Mouse (Mus musculus): ENCODE measurements at regions not wholly inside any gene's neighbourhood (a gene's known extent, or its start where the extent isn't known, plus 50 kb on each side); places are given as distances from the start of the nearest gene placed in this dataset.

DNA sequence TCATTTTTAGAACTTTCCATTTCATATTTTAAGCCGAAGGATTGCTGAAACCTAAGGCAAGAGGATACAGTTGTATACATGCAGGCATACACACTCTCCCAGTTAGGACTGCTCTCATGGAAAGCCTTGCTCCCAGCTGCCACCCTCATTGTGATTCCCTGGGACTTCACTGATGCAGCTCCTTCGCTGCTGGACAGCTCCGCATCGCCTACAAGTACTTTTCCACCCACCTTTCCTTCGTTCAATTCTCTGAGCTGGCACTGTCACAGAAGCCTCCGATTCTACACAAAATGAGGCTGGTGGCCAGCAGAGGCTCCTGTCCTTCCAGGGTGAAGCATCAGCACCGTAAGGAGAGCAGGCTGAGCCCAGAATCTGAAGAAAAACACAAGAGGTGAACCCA is 105.5 kb upstream of the Mkln1 start:
- in situ Hi-C loops (cut with MboI, MseI) = no loop called here

DNA sequence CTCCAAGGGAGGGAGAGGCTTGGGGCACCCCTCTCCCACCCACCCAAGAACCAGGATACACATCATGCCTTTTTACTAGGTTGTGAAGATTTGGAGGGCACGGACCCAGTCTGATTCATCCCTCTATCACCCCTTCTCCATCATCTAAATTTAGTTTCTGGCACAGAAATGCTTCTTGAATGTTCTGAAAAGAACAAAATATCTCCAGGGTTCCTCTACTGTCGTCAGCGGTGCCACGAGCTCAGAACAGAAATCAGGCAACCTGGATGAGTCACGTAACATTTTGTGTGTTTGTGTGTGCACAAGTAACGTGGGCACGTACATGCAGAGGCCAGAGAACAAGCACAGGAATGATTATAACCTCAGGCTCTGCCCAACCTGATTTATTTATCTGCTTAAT is 99.1 kb upstream of the Mkln1 start:
- in situ Hi-C loops (cut with MboI, MseI) = no loop called here

DNA sequence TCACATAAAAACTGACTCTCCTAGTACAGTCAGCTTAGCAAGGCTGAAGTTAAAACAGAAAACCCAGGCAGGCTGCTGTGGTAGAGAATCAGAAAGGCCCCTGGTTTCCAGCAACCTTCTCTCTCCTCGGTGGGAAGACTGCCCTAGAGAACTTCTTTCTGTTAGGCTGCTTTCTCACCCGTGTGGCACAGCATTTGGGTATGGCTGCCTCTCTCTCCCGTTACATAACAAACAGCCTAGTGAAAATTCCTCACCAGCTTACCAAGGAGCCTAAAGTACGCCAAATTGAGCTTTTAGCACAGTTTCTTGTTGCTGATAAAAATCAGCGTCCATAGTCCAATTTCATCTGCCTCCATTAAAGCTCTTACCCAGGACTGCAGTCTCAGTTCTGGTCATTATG is 92.8 kb upstream of the Mkln1 start:
- in situ Hi-C loops (cut with MboI, MseI) = loop anchor here in 1 of 2 experiments (25.0 kb wide), 1 partner anchor 1957 kb away; no protein-coding TSS in a partner anchor

DNA sequence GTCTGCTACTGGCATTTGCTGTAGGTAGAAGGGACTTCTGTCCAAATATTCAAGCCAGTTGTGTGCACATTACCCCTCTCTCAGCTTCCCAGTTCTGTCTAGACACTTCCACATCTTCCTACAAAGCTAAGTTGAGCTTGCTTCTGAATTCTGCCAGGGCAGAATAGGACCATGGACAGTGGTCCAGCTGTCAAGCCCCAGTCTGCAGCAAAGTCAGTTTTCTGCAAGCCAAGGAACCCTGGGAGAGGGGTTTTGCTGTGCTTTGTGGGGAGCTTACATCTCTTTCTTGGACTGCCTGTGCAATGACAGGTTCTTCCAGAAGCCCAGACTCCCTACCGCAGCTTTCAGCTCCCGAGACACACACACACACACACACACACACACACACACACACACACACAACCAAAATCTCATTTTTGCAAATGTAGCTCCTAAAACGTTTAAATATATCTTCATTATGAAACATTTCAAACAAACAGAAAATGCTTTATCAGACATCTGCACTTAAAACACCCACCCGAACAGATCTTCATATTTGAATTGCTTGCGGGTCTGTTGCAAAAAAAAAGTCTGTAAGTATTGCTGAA is 91.4 kb upstream of the Mkln1 start:
- in situ Hi-C loops (cut with MboI, MseI) = loop anchor here in 1 of 2 experiments (25.0 kb wide), 1 partner anchor 1955 kb away; no protein-coding TSS in a partner anchor

DNA sequence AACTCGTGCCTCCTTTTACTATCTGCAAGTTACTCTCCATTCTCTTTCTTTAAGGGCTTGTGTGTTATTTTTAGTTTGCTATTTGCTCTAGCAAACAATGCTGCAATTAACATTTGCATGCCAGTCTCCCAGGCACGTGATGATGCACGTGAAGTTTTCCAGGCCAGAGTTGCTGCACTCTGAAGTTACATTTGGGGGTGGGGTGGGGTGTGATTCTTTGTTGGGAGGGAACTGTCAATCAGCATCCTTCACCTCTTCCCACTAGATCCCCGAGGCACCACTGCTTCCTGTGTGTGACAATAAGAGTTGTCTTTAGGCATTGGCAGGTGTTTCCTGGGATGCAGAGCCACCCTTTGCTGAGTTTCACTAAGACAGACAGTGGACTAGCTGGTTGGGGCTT is 90.6 kb upstream of the Mkln1 start:
- in situ Hi-C loops (cut with MboI, MseI) = loop anchor here in 1 of 2 experiments (25.0 kb wide), 1 partner anchor 1954 kb away; no protein-coding TSS in a partner anchor

DNA sequence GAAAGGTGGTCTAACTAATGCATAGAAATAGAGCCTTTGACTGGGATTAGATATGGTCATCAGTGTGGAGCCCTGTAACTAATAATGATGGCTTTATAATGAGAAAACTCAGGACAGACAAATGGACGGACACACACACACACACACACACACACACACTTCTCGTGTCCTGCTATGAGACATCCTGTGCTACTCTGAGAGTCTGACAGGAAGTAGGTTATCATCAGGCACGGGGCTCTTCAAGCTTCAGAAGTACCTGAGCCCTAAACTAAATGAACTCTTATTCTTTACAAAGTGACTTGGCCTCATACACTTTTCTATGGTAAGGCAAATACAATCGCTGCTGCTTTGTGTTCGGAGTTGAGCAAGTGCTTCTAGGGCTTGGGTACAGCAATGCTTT is 87.9 kb upstream of the Mkln1 start:
- in situ Hi-C loops (cut with MboI, MseI) = loop anchor here in 1 of 2 experiments (25.0 kb wide), 1 partner anchor 1952 kb away; no protein-coding TSS in a partner anchor

DNA sequence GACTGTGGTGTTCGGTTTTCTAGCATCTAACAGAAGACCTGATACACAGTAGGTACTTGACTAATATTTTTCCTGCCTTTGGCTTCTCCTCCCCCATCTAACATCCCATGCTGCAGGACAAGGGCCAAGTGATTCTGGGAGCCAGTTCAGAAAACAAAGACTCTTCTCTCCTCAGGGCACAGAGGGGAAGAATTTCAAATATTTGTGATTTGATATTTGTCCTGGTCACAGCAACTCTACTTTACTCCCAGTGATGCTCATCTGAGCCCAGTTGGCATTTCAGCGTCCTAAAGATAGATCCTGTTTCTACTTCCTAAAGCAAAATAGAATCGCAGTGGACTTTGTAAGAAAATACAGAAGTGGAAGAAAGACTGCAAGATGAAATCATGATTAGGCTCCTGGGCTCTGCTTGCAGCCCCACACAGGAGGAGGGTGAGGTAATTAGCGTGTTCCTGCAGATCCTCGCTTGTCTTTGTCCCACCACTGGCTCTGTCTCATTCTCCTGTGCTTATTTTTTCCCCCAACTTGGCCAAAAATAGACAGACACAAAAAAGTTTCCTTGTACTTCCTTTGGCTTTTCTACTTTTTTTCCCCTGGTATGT is 84.6 kb upstream of the Mkln1 start:
- in situ Hi-C loops (cut with MboI, MseI) = loop anchor here in 1 of 2 experiments (25.0 kb wide), 1 partner anchor 1948 kb away; no protein-coding TSS in a partner anchor

DNA sequence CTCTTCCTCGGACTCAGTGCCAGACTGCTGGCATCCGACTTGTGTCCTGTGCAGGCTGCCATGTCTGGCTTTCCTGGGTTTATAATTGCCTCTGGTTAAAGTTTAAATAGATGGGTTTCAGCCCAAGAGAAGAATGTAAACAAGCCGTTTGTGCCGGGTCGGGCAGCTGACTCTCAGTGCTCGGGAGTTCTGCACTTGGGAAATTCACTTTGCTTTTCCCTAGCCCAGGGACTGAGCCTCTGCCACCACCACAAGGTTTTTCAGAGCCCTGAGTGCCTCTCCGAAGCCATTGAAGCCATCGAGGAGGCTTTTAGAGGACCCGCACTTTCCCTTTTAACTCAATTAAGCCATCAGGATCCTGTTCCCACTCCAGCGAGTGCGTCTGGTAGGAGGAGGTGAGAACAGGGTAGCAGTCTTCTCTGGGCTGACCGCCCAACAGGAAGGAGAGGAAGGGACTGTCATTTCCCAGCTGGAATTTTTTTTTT is 80.8 kb upstream of the Mkln1 start:
- in situ Hi-C loops (cut with MboI, MseI) = loop anchor here in 1 of 2 experiments (25.0 kb wide), 1 partner anchor 1945 kb away; no protein-coding TSS in a partner anchor

DNA sequence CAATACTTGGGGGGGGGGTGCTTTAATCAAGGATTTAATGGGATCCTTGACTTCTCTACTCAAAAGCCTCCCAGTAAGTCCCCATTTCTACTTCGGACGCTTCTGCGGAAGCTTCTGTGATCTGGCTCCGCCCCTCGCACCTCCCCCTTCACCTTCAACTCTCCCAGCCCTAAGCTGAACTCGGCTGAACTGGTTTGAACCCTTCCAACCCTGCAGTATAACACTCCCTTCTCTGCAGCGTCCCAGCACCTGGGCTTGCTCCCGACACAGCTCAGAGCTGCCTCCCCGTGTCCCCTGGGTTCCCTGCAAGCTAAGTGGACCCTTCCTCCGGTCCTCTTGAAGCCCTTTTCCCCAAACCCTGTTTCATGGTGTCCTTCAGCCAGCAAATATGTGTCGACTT is 80.0 kb upstream of the Mkln1 start:
- in situ Hi-C loops (cut with MboI, MseI) = loop anchor here in 1 of 2 experiments (25.0 kb wide), 1 partner anchor 1944 kb away; no protein-coding TSS in a partner anchor

DNA sequence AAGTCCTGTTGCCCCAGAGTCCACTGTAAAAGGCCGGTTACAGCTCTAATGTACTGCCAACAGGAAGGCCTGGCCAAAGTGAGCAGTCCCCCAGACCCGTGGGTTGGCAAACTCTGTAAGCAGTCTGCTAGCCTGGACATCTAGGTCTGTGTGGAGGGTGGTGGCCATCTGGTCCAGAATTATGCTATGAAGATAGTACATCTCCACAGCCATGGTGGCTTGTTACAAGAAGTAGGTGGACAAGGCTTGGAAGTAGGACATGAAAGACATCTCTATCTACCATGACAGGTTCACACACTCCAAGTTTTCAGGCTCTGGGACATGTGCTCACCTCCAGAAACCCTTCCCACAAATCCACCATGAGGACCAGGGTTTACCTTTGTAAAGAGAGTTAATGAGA is 79.1 kb upstream of the Mkln1 start:
- in situ Hi-C loops (cut with MboI, MseI) = loop anchor here in 1 of 2 experiments (25.0 kb wide), 1 partner anchor 1943 kb away; no protein-coding TSS in a partner anchor

DNA sequence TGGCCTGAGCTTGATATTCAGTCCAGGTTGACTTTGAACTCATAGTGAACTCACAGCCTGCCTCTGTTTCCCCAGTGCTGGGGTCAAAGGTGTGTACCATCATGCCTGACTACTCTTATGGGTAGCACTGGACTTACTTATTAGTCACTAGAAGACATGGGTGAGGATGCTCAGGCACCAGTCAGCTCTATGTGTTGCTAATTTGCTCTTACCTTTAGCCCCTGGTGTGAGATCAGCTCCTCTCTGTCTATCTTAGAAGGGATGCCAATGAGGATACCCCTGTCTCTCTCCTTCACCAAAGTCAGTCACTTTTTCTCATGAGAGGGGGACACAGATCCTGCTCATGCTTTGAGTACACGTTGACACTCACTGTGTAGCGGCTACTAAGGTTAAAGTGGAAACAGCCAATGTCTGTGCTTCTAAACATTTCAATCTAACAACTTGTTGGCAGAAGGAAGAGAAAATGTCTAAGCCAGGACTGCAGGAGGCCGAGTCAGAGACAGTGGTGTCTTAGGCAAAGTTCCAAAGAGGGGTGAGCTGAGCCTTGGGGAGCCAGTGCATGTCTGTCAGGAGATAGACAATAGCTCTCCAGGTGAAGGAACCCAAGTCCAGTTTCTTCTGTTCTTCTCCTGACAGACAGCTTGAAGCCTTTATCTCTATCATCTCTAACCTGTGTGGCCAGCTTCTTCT is 78.2 kb upstream of the Mkln1 start:
- in situ Hi-C loops (cut with MboI, MseI) = loop anchor here (10.0 to 25.0 kb wide), 2 partner anchors 95 to 1942 kb away; no protein-coding TSS in a partner anchor

DNA sequence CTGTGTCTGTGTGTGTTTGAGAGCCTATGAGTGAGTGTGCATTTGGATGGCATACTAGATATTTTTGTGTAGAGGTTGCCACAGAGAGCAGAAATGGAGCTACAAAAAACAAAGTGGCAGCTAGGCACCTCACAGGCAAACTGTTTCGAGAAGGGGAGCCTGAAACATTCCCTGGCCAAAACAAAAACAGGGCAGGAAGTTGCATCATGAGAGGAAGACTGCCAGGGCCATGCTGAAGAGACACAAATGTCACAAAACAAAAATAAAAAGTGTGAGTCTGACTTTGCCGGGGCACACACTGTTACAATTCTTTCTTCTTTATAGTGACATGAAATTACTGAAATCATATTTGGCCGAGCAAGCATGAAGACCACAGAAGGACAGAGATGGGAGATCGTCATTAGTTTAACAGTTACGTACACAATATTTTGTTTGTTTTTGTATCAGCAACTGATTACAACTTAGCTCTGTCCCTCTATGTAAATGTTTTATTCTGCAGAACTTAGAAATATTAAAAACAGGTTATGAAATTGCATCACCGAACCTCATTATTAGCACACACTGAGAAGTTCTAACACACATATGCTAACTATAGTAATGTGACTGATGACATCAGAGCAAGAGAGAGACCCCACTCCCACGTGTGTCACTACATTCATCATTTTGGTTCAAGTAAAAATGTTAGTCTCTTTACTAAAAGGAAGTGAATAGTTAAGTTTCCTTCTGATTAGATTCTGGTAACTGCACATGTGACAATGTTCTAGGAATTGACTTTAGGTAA is 77.3 kb upstream of the Mkln1 start:
- in situ Hi-C loops (cut with MboI, MseI) = loop anchor here (10.0 to 25.0 kb wide), 2 partner anchors 96 to 1941 kb away; no protein-coding TSS in a partner anchor

DNA sequence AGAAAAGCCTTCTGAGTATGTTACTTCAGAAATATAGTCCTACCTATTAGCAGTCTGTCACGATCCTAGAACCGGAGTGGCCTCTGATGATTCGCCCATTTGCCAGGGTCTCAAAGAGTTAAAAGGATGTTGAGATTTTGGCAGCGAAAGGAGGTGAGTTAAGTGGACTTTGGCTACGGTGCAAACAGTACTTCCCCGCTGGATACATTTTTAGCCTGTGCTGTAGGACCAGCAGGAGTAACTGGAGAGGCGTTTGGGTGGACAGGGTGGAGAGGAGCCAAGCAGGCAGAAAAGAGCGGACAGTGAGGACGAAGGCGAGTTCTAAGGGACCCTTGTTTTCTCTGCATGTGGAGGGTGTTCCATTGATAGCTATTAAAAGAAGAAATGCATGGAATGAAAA is 76.6 kb upstream of the Mkln1 start:
- in situ Hi-C loops (cut with MboI, MseI) = loop anchor here (10.0 to 25.0 kb wide), 2 partner anchors 97 to 1940 kb away; no protein-coding TSS in a partner anchor

DNA sequence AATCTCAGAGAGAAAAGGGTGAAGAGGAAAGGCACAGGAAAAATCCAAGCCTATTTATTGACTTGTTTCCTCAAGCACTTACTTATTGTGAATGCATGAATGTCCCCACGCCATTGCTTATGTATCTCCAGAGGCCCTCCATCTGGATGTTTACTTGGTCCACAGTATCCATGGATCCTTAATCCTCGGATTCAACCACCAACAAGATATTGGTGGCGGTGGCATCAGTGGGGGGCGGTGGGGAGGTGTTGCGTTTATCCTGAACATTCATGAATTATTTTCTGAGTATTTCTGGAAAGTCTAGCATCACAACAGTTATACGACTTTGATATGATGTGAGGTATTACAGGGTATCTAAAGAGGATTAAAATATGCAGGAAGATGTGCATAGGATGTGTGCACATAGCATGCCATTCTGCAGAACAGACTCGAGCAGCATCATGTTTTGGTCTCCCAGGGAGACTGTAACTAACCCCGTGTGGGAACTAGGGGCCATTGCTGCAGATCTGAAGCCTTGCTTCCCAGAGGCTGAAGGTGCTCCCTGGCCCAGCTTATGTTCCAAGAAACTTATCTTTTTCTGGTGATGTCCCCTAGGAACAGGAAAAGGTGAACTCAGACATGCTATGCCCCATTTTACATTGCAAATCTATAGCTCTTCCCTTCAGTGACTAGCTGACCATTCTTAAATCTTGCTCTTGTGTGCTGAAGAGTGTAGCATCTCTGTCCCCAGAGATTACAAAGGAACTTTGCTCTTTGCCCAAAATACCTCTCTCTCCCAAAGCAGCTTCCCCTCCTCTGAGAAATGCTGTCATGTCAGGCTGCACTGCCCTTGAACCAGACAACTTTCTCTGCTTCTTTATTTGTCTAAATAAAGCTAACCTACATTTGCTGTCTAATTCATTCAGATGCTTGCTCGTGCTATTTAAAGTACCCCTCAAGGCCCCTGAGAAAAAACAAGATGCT is 75.0 kb upstream of the Mkln1 start:
- in situ Hi-C loops (cut with MboI, MseI) = loop anchor here (10.0 to 25.0 kb wide), 2 partner anchors 99 to 1939 kb away; no protein-coding TSS in a partner anchor

DNA sequence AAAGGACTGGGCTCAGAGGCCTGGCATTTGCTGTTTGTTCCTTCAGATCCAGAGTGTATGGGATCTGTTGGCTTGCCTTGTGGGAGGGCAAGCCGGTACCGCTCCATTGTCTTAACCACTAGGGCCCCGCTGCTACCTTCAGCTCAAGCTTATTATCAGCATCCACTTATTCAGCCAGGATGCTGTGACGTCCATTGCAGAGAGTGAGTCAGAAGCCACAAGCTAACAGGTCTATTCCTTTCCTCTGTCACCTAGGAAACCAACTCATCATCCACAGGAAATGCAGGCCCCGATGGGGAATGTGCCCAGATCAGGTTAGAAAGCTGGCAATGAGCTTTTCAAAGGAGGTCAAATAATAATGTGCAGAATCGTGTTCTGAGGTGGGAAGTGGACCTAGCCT is 73.8 kb upstream of the Mkln1 start:
- in situ Hi-C loops (cut with MboI, MseI) = loop anchor here (10.0 to 25.0 kb wide), 2 partner anchors 100 to 1938 kb away; no protein-coding TSS in a partner anchor

DNA sequence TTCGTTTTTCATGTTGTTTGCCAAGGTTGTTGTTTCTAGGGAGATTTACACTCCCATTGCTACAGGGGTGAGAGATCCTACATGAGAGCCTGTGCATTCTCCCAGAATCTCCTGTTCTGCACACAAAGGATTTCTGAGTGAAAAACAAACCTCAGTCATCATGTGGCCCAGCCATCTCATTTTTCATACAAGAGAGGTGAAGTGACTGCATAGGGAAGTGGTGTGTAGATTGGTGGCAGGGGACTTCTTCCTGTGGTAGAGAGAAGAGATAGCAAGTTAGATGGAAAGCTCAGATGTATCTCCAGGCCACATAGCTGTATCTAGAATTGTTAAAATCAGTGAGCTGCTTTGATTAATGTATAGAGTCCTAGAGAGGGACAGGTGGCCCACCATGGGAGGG is 72.9 kb upstream of the Mkln1 start:
- in situ Hi-C loops (cut with MboI, MseI) = loop anchor here in 1 of 2 experiments (10.0 kb wide), 1 partner anchor 101 kb away; no protein-coding TSS in a partner anchor

DNA sequence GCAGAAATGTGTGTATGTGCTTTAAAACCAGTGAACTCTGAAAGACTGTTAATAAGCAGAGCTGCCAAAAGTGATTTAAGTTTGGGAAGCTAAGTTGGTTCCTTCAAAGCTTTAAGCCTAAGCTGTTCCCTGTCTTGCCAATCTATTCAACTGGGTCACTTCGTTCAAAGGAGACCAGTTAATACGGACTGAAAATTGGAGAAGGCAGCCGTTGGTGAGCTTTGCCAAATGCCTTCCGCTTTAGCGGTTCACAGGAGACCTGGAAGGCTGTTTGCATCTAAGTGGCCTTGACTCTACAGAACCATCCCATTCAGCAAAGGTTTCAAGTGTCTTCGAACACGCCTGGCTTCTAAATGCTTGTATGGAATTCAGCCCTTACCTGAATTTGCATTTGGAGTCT is 68.2 kb upstream of the Mkln1 start:
- in situ Hi-C loops (cut with MboI, MseI) = no loop called here

DNA sequence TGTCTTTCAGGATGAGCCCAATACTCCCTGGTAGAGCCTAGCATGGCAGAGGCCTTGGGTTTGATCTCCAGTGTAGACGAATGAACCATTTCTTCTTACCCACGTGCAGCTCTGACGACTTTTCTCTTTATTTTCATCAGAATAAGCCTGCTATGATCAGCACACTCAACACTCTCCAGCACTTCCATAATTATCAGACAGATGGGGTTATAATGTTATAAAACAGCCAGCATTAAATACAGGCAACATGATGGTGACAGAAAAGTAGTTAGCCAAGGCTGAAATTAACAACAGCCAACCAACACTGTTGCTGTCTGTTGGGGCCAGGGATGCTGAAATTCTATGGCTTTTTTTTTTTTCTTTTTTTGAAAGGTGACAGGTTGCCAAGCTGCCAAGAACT is 67.7 kb upstream of the Mkln1 start:
- in situ Hi-C loops (cut with MboI, MseI) = no loop called here

DNA sequence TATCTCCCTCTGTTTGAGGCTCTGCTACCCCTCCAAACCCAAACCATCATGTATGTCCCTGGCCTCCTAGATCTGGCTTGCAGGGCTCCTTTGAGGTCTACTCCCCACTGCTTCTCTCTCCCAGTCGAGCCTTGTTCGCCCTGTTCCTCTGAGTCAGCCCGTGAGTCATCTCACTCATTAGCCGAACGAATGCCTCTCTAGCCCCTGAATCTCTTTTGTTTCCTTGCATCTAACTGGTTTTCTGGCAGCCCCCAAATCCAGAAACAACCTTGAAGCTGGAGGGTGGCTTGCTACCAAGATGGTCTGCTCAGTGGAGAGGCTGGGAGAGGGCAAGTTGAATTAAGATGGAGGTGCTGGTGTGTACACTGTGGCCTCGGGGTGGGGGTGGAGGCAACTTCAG is 66.3 kb upstream of the Mkln1 start:
- in situ Hi-C loops (cut with MboI, MseI) = no loop called here

DNA sequence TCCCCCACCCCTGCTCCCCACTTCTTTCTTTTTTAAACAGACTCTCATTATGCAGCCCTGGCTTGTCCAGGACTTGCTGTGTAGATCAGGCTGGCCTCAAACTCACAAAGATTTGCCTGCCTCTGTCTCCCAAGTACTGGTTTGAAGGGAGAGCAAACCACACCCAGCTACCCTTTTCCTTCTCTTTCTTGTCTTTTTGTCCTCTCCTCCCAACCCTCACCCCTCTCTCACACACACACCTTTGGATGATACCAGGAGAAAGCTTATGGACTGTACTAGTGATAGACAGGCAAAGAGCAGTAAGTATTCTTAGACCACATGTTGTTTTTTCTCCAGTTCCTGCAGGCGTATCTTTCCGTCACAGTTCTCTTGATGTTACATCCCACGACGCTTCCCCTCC is 65.8 kb upstream of the Mkln1 start:
- in situ Hi-C loops (cut with MboI, MseI) = no loop called here

All from T-helper 17 cell (primary cell).